Mouse (Mus musculus): ENCODE results near the gene Pick1.
A peak's percentile ranks its signal among the peaks of the same experiment; 100 is the strongest.

Gene Pick1

GRCm38 (mm10) chr15:79271124-79271746, 42.3 kb downstream of the Pick1 start:
- DNase-seq (ENCODE audit: low spot score), result peak; percentile 21

- DNase-seq (ENCODE audit: low spot score), result no peak
Measured at GRCm38 (mm10) chr15:79273020-79273419, 44.0 kb downstream of the Pick1 start.

- no peak for DNase-seq (ENCODE audit: low spot score)
Measured at GRCm38 (mm10) chr15:79277728-79278127, 48.8 kb downstream of the Pick1 start.

- peak; percentile 37 for DNase-seq (ENCODE audit: low spot score)
Measured at GRCm38 (mm10) chr15:79280209-79280608, 51.2 kb downstream of the Pick1 start.

GRCm38 (mm10) chr15:79280850-79281249, 51.9 kb downstream of the Pick1 start:
- no peak for DNase-seq (ENCODE audit: low spot score)

GRCm38 (mm10) chr15:79281389-79281788, 52.4 kb downstream of the Pick1 start:
- no peak for DNase-seq (ENCODE audit: low spot score)

GRCm38 (mm10) chr15:79282434-79282833, 53.5 kb downstream of the Pick1 start:
- no peak for DNase-seq (ENCODE audit: low spot score)

GRCm38 (mm10) chr15:79283371-79283770, 54.4 kb downstream of the Pick1 start:
- DNase-seq (ENCODE audit: low spot score), result no peak

GRCm38 (mm10) chr15:79285399-79285798, 56.4 kb downstream of the Pick1 start, which contains the start of gene Baiap2l2:
Baiap2l2 (minus strand) TSS chr15:79285537.
- DNase-seq (ENCODE audit: low spot score), result no peak

- DNase-seq (ENCODE audit: low spot score), result no peak
Measured at GRCm38 (mm10) chr15:79286141-79286540, 57.2 kb downstream of the Pick1 start.

- DNase-seq (ENCODE audit: low spot score), result no peak
Measured at GRCm38 (mm10) chr15:79287091-79287490, 58.1 kb downstream of the Pick1 start.

- no peak for DNase-seq (ENCODE audit: low spot score)
Measured at GRCm38 (mm10) chr15:79288387-79288786, 59.4 kb downstream of the Pick1 start.

- no peak for DNase-seq (ENCODE audit: low spot score)
Measured at GRCm38 (mm10) chr15:79289441-79289840, 60.5 kb downstream of the Pick1 start.

- no peak for DNase-seq (ENCODE audit: low spot score)
Measured at GRCm38 (mm10) chr15:79290340-79290739, 61.4 kb downstream of the Pick1 start.

- no peak for DNase-seq (ENCODE audit: low spot score)
Measured at GRCm38 (mm10) chr15:79292779-79293178, 63.8 kb downstream of the Pick1 start.

GRCm38 (mm10) chr15:79298553-79298952, 69.6 kb downstream of the Pick1 start:
- no peak for DNase-seq (ENCODE audit: low spot score)

All from adipocyte (in vitro differentiated cells).